27 mouse cellular contexts compared by ENCODE assay signal in genomic region chr4:140857041-140857440, GRCm38 (mm10). TPM values are rescaled to one million over a fixed set of nuclear protein-coding genes. Genes with fewer than 3 reads are reported as not detected.
DNase-seq lines count a peak whose midpoint lies in the region; ATAC-seq and TF ChIP-seq lines count a peak whose summit lies in the region.
"Had no signal": no experiment of that assay in that cellular context is flagged by ENCODE, and none has a peak within 500 bp of the region (broad histone marks: within the 10 kb centered on the region; RNA-seq: fewer than 3 reads in every experiment).

No protein-coding gene starts in this region.

- TF ChIP-seq CTCF in liver, postnatal 0 days (IDR thresholded peaks at IDR 0.05; ENCODE audit: low read depth), result no peak

- peaks cover 6% of the 10 kb centered on the region; the same call in 1 of the 2 replicates for H3K27me3 ChIP-seq in liver, embryonic 13.5 days
- H3K27me3 ChIP-seq in liver, postnatal 0 days (ENCODE audit: insufficient read depth, low read length), result no peaks in the 10 kb centered on the region
- H3K27me3 ChIP-seq: embryonic facial prominence, embryonic 15.5 days; hindbrain, embryonic 15.5 days had no signal

- no peak overlapping the region for H3K4me3 ChIP-seq in liver, embryonic 13.5 days (replicated peaks)
- H3K4me3 ChIP-seq in liver, postnatal 0 days (ENCODE audit: low read depth, low read length), result no peak overlapping the region
- H3K4me3 ChIP-seq: embryonic facial prominence, embryonic 15.5 days; erythroblast, embryonic 14.5 days; forebrain, embryonic 10.5 days; gastrocnemius, adult 2 months; heart, embryonic 13.5 days; hindbrain, embryonic 15.5 days had no signal

- H3K9me3 ChIP-seq in liver, embryonic 13.5 days (replicated peaks), result no peaks in the 10 kb centered on the region
- H3K9me3 ChIP-seq in liver, postnatal 0 days (ENCODE audit: low read length), result no peaks in the 10 kb centered on the region
- H3K9me3 ChIP-seq: embryonic facial prominence, embryonic 15.5 days; forebrain, embryonic 10.5 days; heart, embryonic 13.5 days; hindbrain, embryonic 15.5 days had no signal

- no peak for TF ChIP-seq EP300 in liver, postnatal 0 days (IDR thresholded peaks at IDR 0.05; ENCODE audit: low read depth)

- no peak for DNase-seq in liver, embryonic 13.5 days
- no peak for DNase-seq in liver, postnatal 0 days
- DNase-seq in naive thymus-derived CD4-positive, alpha-beta T cell, adult 2 months (ENCODE audit: low read depth), result peak; percentile 44
- no peak for DNase-seq in cerebellum, adult 18-20 months
- no peak for DNase-seq in B cell, adult 2 months
- no peak for DNase-seq in thymus, postnatal 36 days
- DNase-seq: adrenal gland, postnatal 14 days; cerebellum, adult 11-12 months; cerebellum, adult 9-11 months; cerebellum, postnatal 36 days; embryo, embryonic 11 days; gastrocnemius, adult 2 months; gastrocnemius, postnatal 25 days; heart, adult 11 months; heart, postnatal 36 days had no signal

- no peak for ATAC-seq in liver, embryonic 13.5 days (ENCODE audit: low read depth)
- no peak for ATAC-seq in liver, postnatal 0 days
- ATAC-seq in activated CD4-positive, CD25-positive, alpha-beta regulatory T cell, adult 4 months, result peak; percentile 59
- peak; percentile 56 for ATAC-seq in inflammation-experienced regulatory T-cells, adult 6 months
- ATAC-seq: forebrain, embryonic 16.5 days had no signal

- H3K36me3 ChIP-seq in liver, embryonic 13.5 days, result no peaks in the 10 kb centered on the region
- no peaks in the 10 kb centered on the region for H3K36me3 ChIP-seq in liver, postnatal 0 days (replicated peaks; ENCODE audit: insufficient read depth, low read length)
- H3K36me3 ChIP-seq: embryonic facial prominence, embryonic 15.5 days; forebrain, embryonic 10.5 days; heart, embryonic 13.5 days; hindbrain, embryonic 15.5 days had no signal

- peaks cover 97% of the 10 kb centered on the region for H3K4me1 ChIP-seq in liver, embryonic 13.5 days (replicated peaks)
- peaks cover 61% of the 10 kb centered on the region for H3K4me1 ChIP-seq in liver, postnatal 0 days (ENCODE audit: insufficient read depth)

- whole genome bisulfite sequencing in liver, embryonic 13.5 days (ENCODE audit: insufficient replicate concordance), result 67% methylated on average over 5 of the region's 5 CpGs
- 62% methylated on average over 5 of the region's 5 CpGs for WGBS in liver, postnatal 0 days (ENCODE audit: insufficient replicate concordance)

- H3K9ac ChIP-seq in liver, embryonic 13.5 days, result no peak overlapping the region
- no peak overlapping the region for H3K9ac ChIP-seq in liver, postnatal 0 days (replicated peaks)
- H3K9ac ChIP-seq: embryonic facial prominence, embryonic 15.5 days; heart, embryonic 13.5 days; hindbrain, embryonic 15.5 days had no signal

- no peak overlapping the region for H3K4me2 ChIP-seq in liver, embryonic 13.5 days
- H3K4me2 ChIP-seq in liver, postnatal 0 days (ENCODE audit: low read depth, low read length), result no peak overlapping the region
- H3K4me2 ChIP-seq: embryonic facial prominence, embryonic 15.5 days; heart, embryonic 13.5 days; hindbrain, embryonic 15.5 days had no signal

- peak overlapping the region; percentile 100 for H3K27ac ChIP-seq in liver, embryonic 13.5 days
- no peak overlapping the region for H3K27ac ChIP-seq in liver, postnatal 0 days (ENCODE audit: low read depth)
- H3K27ac ChIP-seq: embryonic facial prominence, embryonic 15.5 days; forebrain, embryonic 10.5 days; gastrocnemius, adult 2 months; heart, embryonic 13.5 days; hindbrain, embryonic 15.5 days had no signal

RNA-seq across cellular contexts. Expression of gene Padi1, which starts 11.5 kb away (rescaled TPM):
- 0.03 and 0.06 TPM in 2 replicates for polyA plus RNA-seq in liver, embryonic 13.5 days (2015; fragmentation: Nextera tagmentation; extraction: Ambion mirVana)
- 0.02 TPM in 1 of 2 replicates, not detected in the other for polyA plus RNA-seq in liver, postnatal 0 days (2015; fragmentation: Nextera tagmentation; extraction: Ambion mirVana)
- polyA plus RNA-seq in activated CD4-positive, CD25-positive, alpha-beta regulatory T cell, adult 4 months (2017; shearing (Covaris generic)), result under 1 TPM; 0.20 to 0.29 TPM
- polyA plus RNA-seq in inflammation-experienced regulatory T-cells, adult 6 months (2017; shearing (Covaris generic)), result under 1 TPM in 2 of 3 experiments, not detected in 1; 0.28 to 0.36 TPM
- polyA plus RNA-seq: erythroblast, embryonic 14.5 days; forebrain, embryonic 16.5 days; heart, postnatal 0 days had no signal

RNA-seq across cellular contexts. Expression of gene Padi3, which starts 46.6 kb away (rescaled TPM):
- 0.21 and 0.23 TPM in 2 replicates for polyA plus RNA-seq in liver, embryonic 13.5 days (2015; fragmentation: Nextera tagmentation; extraction: Ambion mirVana)
- polyA plus RNA-seq in liver, postnatal 0 days (2015; fragmentation: Nextera tagmentation; extraction: Ambion mirVana), result 0.06 and 0.11 TPM in 2 replicates
- polyA plus RNA-seq in activated CD4-positive, CD25-positive, alpha-beta regulatory T cell, adult 4 months (2017; shearing (Covaris generic)), result under 1 TPM in 1 of 2 experiments, not detected in 1; 0.15 TPM
- polyA plus RNA-seq in inflammation-experienced regulatory T-cells, adult 6 months (2017; shearing (Covaris generic)), result not detected
- polyA plus RNA-seq: embryonic facial prominence, embryonic 11.5 days; erythroblast, embryonic 14.5 days; forebrain, embryonic 16.5 days; hindbrain, embryonic 11.5 days; hindbrain, embryonic 15.5 days; intestine, embryonic 14.5 days had no signal

RNA-seq across cellular contexts. Expression of gene Padi2, which starts 49.1 kb away (rescaled TPM):
- 1.9 and 2.4 TPM in 2 replicates for polyA plus RNA-seq in liver, embryonic 13.5 days (2015; fragmentation: Nextera tagmentation; extraction: Ambion mirVana)
- polyA plus RNA-seq in liver, postnatal 0 days (2015; fragmentation: Nextera tagmentation; extraction: Ambion mirVana), result 1.9 and 2.1 TPM in 2 replicates
- polyA plus RNA-seq in activated CD4-positive, CD25-positive, alpha-beta regulatory T cell, adult 4 months (2017; shearing (Covaris generic)), result 1 to 10 TPM; 9.5 to 9.7 TPM
- 10 to 100 TPM in 1 of 3 experiments, 1 to 10 TPM in 2; 7.9 to 20.2 (median 9.7) TPM for polyA plus RNA-seq in inflammation-experienced regulatory T-cells, adult 6 months (2017; shearing (Covaris generic))

Comparison
In these comparisons a context has a peak if more than half of its experiments do, and no peak if none do; other contexts are left out.
1. ATAC-seq: peak in activated CD4-positive, CD25-positive, alpha-beta regulatory T cell, adult 4 months (single experiment) and inflammation-experienced regulatory T-cells, adult 6 months (single experiment); none in liver, embryonic 13.5 days (single experiment) and liver, postnatal 0 days (single experiment).